Mouse (Mus musculus): ENCODE results near the gene Dld.

The Dld gene

DNA sequence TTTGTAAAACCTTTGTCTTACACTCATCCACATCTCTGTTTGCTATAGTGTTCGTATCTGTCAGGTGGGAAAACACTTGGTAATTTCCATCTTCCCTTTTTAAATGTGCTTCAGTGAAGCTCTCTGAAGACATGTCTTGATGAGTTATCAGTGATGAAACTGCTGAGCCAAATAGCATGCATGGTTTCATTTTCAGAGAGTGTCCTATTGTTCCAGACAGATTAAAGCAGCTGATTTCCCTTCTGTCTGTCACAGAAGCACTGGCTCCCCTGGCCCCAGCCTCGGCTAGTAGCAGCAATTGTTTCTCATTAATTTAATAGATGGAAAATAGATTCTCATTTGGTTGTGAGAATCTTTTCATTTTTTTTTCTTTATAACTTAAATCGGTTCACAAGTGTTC, 60.3 kb downstream of the Dld start:
- no peak for DNase-seq

- DNase-seq = no peak
Observed at GRCm38 (mm10) chr12:31289046-31289445, 62.2 kb downstream of the Dld start.

GRCm38 (mm10) chr12:31283617-31284136, 67.6 kb downstream of the Dld start:
- DNase-seq = no peak

GRCm38 (mm10) chr12:31283131-31283530, 68.1 kb downstream of the Dld start:
- no peak for DNase-seq

DNA sequence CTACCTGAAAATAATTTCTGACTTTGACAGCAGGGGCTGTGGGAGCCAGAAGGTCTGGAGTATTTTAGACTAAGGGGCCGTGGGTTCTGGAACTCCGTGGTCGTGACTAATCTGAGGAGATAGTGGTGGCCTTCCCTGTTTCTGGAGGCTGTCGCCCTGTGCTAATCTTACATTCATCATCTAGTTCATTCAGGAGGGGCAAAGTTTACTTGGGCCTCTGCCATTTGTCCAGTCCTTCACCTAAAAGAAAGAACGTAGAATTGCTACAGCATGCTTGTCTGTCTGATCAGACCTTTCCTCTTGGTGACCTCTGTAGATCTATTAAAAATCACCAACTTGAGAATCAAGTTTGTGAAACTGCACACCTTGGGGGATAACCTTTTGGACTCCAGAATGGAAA, 69.0 kb downstream of the Dld start:
- no peak for DNase-seq

Data from lung, postnatal 10 days (tissue).